8 mouse cellular contexts compared by ENCODE assay signal in the genomic region with DNA sequence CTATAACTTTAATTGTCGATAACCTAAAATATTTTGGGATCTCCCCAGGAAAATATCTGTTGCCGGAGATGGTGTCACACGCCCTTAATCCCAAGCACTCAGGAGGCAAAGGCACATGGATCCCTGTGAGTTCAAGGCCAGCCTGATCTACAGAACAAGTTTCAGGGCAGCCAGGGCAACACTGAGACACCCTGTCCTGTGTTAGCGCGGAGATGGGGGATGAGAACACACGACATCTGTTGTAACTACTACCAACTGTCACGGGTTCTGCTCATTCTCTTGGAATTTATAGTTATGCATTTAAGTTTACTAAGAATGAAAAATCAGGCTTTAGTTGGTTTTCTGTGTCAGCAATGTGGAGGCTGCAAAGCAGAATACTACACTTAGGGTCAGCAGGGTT. TPM values are rescaled to one million over a fixed set of nuclear protein-coding genes. Genes with fewer than 3 reads are reported as not detected.
DNase-seq lines count a peak whose midpoint lies in the region; ATAC-seq lines count a peak whose summit lies in the region.

No protein-coding gene starts in this region.

- H3K4me3 ChIP-seq in heart, embryonic 13.5 days: peak overlapping the region; percentile 79
- H3K4me3 ChIP-seq in hindbrain, embryonic 12.5 days: peak overlapping the region; percentile 91
- H3K4me3 ChIP-seq in midbrain, embryonic 14.5 days (replicated peaks; ENCODE audit: low read depth, low read length): peak overlapping the region; percentile 92

- H3K36me3 ChIP-seq in heart, embryonic 13.5 days: no peaks in the 10 kb centered on the region
- H3K36me3 ChIP-seq in hindbrain, embryonic 12.5 days: peaks cover 5% of the 10 kb centered on the region
- peaks cover 4% of the 10 kb centered on the region; the same call in 1 of the 2 replicates for H3K36me3 ChIP-seq in midbrain, embryonic 14.5 days (ENCODE audit: control insufficient read depth, insufficient read depth, low read length)

- DNase-seq in heart, postnatal 10 days: no peak
- peak; percentile 44 for DNase-seq in ZHBTc4 (ENCODE audit: low read depth, low spot score)
- no peak for DNase-seq in midbrain, embryonic 14.5 days
- no peak for DNase-seq in right cerebral cortex, adult 18-20 months
- no peak for DNase-seq in urinary bladder, postnatal 25 days (ENCODE audit: low spot score)

- H3K9me3 ChIP-seq in heart, embryonic 13.5 days: no peaks in the 10 kb centered on the region
- H3K9me3 ChIP-seq in hindbrain, embryonic 12.5 days (replicated peaks): no peaks in the 10 kb centered on the region
- no peaks in the 10 kb centered on the region for H3K9me3 ChIP-seq in midbrain, embryonic 14.5 days (ENCODE audit: control insufficient read depth, low read length)

- no peak for ATAC-seq in heart, embryonic 13.5 days (ENCODE audit: extremely low read depth, insufficient number of reproducible peaks, low FRiP score, low TSS enrichment)
- ATAC-seq in hindbrain, embryonic 12.5 days (ENCODE audit: low FRiP score): peak; percentile 41
- ATAC-seq in midbrain, embryonic 14.5 days (ENCODE audit: low FRiP score, low TSS enrichment): peak; percentile 28; the same call in 1 of the 2 replicates
- no peak for ATAC-seq in megakaryocyte progenitor cell, adult 5-6 weeks (replicated peaks; ENCODE audit: poor library complexity)

- H3K4me2 ChIP-seq in heart, embryonic 13.5 days: peak overlapping the region; percentile 89
- peak overlapping the region; percentile 94 for H3K4me2 ChIP-seq in hindbrain, embryonic 12.5 days (replicated peaks)
- H3K4me2 ChIP-seq in midbrain, embryonic 14.5 days (ENCODE audit: low read length): peak overlapping the region; percentile 96

- H3K9ac ChIP-seq in heart, embryonic 13.5 days: peak overlapping the region; percentile 75
- H3K9ac ChIP-seq in hindbrain, embryonic 12.5 days: peak overlapping the region; percentile 92
- H3K9ac ChIP-seq in midbrain, embryonic 14.5 days (replicated peaks; ENCODE audit: low read length): peak overlapping the region; percentile 82

- intact Hi-C loops in heart, postnatal 10 days (cut with DNase I): loop anchor here (5.0 kb wide), 1 partner anchor 74 kb away; a partner anchor contains a TSS

- H3K4me1 ChIP-seq in heart, embryonic 13.5 days: peaks cover 38% of the 10 kb centered on the region
- H3K4me1 ChIP-seq in hindbrain, embryonic 12.5 days: peaks cover 25% of the 10 kb centered on the region
- H3K4me1 ChIP-seq in midbrain, embryonic 14.5 days (ENCODE audit: control insufficient read depth, insufficient read depth, low read length): peaks cover 19% of the 10 kb centered on the region

- H3K27ac ChIP-seq in heart, embryonic 13.5 days (replicated peaks): peak overlapping the region; percentile 48; the same call in 1 of the 2 replicates
- peak overlapping the region; percentile 95; the same call in 1 of the 2 replicates for H3K27ac ChIP-seq in hindbrain, embryonic 12.5 days
- peak overlapping the region; percentile 87 for H3K27ac ChIP-seq in midbrain, embryonic 14.5 days (replicated peaks; ENCODE audit: low read depth, low read length)

- peaks cover 12% of the 10 kb centered on the region; the same call in 1 of the 2 replicates for H3K27me3 ChIP-seq in heart, embryonic 13.5 days (replicated peaks)
- H3K27me3 ChIP-seq in hindbrain, embryonic 12.5 days: no peaks in the 10 kb centered on the region
- no peaks in the 10 kb centered on the region for H3K27me3 ChIP-seq in midbrain, embryonic 14.5 days (ENCODE audit: control insufficient read depth, insufficient read depth, low read length)

- 39% methylated on average over 7 of the region's 7 CpGs for WGBS in heart, embryonic 13.5 days
- WGBS in hindbrain, embryonic 12.5 days: 40% methylated on average over 7 of the region's 7 CpGs
- WGBS in midbrain, embryonic 14.5 days: 33% methylated on average over 7 of the region's 7 CpGs

RNA-seq across cellular contexts. Expression of a gene that starts 0.5 kb away (rescaled TPM):
- polyA plus RNA-seq in heart, embryonic 13.5 days (2015; fragmentation: Nextera tagmentation; extraction: Ambion mirVana): 85.0 and 85.4 TPM in 2 replicates
- total RNA-seq in heart, postnatal 10 days (2021): 10 to 100 TPM; 68.4 to 80.8 TPM
- 174 and 178 TPM in 2 replicates for polyA plus RNA-seq in hindbrain, embryonic 12.5 days (2016; fragmentation: Nextera tagmentation; extraction: Ambion mirVana)
- polyA plus RNA-seq in midbrain, embryonic 14.5 days (2014; fragmentation: Nextera tagmentation; extraction: Ambion mirVana): 73.9 and 97.4 TPM in 2 replicates
- total RNA-seq in megakaryocyte progenitor cell, adult 5-6 weeks (2015): 70.0 and 71.1 TPM in 2 replicates
- 194 and 197 TPM in 2 replicates for total RNA-seq in megakaryocyte progenitor cell, adult 5-6 weeks (2017)

Comparison
In these comparisons a context has a peak if more than half of its experiments do, and no peak if none do; other contexts are left out.
1. ATAC-seq: peak in hindbrain, embryonic 12.5 days (single experiment) and midbrain, embryonic 14.5 days (single experiment); none in heart, embryonic 13.5 days (single experiment) and megakaryocyte progenitor cell, adult 5-6 weeks (single experiment).
2. Peak in every context shown above with its lines, with median percentiles within 50 percentile points of each other: H3K27ac ChIP-seq, H3K4me2 ChIP-seq, H3K4me3 ChIP-seq and H3K9ac ChIP-seq.